Mouse (Mus musculus) testis, postnatal 10 days (tissue): Measurements from ENCODE around the gene Gm49388.

Experiments
- DNase-seq: peaks from one replicate; pipeline ENCODE4 v3.0.0; 2021; ENCODE audit warnings: low spot score

The Gm49388 gene

DNA sequence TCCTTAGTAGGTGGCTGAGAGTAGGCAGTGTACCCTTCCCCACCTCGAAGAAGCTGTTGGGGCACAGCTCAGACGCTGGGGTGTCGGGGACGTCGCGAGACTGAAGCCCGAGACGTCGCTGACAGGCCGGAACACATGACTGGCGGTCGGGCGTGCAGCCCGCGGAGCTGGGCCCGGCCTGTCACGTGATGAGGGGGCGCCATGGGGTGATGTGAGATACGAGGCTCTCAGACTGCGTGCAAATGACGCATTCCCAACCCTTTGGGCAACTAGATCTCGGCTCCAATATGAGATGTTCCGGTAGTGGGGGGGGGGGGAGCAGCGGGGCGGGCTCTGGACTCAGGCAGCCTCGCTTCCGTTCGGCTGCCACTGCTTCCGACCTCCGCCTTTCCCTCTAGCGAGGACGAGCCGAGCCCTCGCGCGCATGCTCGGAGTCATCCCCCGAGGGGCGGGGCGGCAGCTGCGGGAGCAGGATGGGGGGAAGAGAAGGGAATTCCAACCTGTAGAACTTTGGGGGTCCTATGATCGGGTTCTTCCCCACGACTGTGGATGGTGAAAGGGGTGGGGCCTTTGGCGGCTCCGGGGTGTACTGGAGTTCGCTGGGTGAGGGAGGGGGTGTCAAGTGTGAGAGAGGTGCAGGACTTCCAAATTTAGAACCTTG lies 56.1 kb downstream of the Gm49388 start:
- DNase-seq = peak; percentile 96

DNA sequence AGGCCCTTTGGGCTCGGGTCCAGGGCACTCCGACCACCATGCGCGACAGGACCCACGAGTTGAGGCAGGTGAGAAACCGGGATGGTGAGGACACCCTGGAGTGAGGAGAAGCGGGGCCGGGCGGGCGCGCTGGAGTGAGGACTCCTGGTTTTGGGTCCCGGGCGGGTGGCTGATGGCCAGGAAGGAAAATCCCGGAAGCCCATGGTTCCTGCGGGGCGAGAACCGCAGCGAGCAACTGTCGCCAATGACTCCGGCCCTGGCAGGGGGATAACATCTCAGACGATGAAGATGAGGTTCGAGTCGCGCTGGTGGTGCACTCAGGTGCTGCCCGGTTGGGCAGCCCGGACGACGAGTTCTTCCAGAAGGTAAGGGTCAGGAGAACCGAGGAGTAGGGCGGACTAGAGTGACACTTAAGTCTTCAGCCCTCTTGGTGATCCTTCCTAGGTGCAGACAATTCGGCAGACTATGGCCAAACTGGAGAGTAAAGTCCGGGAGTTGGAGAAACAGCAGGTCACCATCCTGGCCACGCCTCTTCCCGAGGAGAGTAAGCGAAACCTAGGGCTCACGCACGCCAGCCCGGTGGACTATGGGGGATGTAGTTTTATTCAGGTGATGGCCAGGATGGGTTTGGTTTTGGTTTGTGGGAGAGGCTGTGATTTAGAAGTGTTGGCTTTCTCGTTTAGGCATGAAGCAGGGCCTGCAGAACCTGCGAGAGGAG lies 56.8 kb downstream of the Gm49388 start:
- peak; percentile 86 for DNase-seq

DNA sequence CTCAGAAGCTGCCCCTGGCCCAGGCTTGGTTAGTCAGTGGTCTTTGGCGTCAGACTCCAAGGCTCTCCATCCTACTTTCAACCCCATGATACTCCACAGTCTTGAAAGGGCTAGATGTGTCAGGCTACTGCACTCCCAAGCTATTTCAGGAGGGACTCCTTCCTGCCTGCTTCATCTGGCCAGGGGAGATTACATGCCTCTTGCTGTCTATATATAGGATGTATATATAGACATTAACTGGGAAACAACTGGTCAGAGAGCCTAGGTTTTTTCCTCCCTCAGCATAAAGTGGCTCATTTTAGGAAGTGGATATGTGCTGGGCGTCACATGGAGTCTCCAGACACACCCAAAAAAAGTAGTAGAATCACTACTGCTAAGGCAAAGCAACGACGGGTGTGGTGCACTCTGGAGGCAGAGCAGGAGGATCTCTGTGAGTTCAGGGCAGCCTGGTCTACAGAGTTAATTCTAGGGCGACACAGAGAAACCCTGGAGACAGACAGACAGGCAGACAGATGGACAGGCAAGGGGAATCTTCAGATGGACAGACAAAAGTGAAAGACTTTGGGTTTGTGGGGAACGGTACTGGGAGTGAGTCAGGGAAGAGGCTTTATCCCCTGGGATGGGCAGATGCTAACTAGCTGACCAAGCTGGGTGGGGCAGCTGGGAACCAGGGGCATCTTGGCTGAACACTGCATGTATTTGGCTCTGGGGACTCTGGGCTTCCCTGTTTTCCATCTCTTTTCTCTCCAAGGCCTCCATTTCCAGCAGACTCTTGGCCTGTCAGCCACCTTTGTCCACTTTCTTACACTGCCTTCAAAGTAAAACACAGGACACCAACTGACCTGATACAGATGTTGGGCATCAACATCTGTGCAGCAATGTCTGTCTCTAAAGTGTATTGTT lies 64.8 kb downstream of the Gm49388 start:
- DNase-seq = no peak

DNA sequence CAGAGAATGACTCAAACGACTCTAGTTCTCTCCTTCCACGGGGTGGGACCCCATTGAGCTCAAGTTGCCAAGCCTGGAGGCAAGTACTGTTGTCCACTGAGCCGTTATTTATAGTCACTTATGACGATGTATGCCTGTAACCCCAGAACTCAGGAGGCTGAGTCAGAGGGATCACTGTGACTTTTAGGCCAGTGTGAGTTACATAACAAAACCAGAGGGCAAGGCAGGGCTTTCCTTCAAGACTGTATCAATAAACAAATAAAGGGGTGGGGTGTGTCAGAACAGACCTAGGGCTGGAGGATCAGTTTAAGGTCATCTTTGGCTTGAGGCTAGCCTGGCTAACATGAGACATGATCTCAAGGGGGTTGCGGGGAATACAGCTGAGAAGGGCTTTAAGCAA lies 65.5 kb downstream of the Gm49388 start:
- no peak for DNase-seq
